Mouse (Mus musculus) ES-Bruce4 (cell line): ENCODE measurements around the gene Eef1a1.

ENCODE experiments used
- CTCF ChIP-seq: IDR thresholded peaks from one replicate; pipeline ENCODE4 v1.8.1; 2011; ENCODE audit warnings: low read depth, low read length
- POLR2A ChIP-seq: IDR thresholded peaks from one replicate; pipeline ENCODE4 v1.8.1; 2011; ENCODE audit warnings: low read length; ENCODE audit not compliant: insufficient read depth

DNA sequence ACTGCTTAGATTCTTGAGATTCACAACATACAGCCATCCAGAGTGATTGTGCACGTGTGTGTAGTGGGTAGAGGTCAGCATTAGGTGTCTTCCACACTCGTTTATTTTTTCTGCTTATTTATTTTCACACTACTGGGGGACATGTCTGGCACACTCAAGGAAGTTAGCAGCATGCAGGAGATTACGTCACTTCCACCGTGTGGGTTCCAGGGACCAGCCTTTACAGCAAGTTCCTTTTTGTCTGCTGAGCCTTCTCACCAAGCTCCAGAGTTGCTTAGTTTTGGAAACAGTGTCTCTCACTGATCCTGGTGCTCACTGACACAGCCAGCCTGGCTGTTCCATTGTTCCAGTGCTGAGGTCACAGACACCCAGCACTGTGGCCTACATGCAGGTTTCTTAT, 37.6 kb downstream of the Eef1a1 start:
- TF ChIP-seq CTCF (no peak), POLR2A (no peak)
